Mouse (Mus musculus) erythroid progenitor cell, adult 5-6 weeks (primary cell): Measurements from ENCODE around the gene Rrp1. TPM values are rescaled to one million over a fixed set of nuclear protein-coding genes. Genes with fewer than 3 reads are reported as not detected.

Experiments used
- ATAC-seq: replicated peaks from 2 replicates; pipeline ENCODE4 v1.8.0; 2016; ENCODE audit warnings: moderate number of reproducible peaks, mild to moderate bottlenecking, moderate TSS enrichment, inconsistent platforms; ENCODE audit not compliant: poor library complexity, low FRiP score, severe bottlenecking
- total RNA-seq, 2 experiments: library from RNA; stranded (forward) in 1 of 2; stranded (reverse) in 1 of 2; fragments of 150-400 nt in 1 of 2; fragments of 186-747, 209-891 nt in 1 of 2; gene quantifications; 2 replicates each; pipeline versions ENCODE4 v1.2.3 to v1.2.4; 2015 to 2017; ENCODE audit warnings: low replicate concordance in 2 of 2

The Rrp1 gene
- 23.1 and 56.2 TPM in 2 replicates for total RNA-seq (2015; ENCODE audit: low replicate concordance)
- 61.2 and 63.2 TPM in 2 replicates for total RNA-seq (2017; ENCODE audit: low replicate concordance)

GRCm38 (mm10) chr10:78412319-78413151 is at the start of gene Rrp1:
Gene Rrp1 (minus strand): TSS chr10:78413043.
- ATAC-seq = peak; percentile 97

GRCm38 (mm10) chr10:78461767-78462166 is 48.9 kb upstream of the Rrp1 start:
- ATAC-seq = no peak

DNA sequence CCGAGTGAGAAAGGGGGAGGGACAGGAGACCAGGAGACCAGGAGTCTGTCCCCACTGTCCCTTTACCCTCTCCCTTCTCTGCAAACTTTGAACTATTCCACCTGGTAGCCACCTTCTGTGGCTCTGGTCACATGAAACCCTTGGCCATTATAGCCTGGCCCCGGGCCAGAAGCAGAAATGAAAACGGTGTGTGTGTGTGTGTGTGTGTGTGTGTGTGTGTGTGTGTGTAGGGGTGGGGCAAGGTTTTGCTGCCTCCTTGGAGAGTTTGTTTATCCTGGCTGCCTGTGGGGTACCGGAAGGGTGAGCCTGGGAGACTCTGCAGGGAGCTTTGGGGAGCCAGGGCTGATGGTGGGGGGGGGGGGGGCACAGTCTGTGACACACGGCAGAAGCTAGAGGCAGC is 47.6 kb upstream of the Rrp1 start:
- no peak for ATAC-seq

DNA sequence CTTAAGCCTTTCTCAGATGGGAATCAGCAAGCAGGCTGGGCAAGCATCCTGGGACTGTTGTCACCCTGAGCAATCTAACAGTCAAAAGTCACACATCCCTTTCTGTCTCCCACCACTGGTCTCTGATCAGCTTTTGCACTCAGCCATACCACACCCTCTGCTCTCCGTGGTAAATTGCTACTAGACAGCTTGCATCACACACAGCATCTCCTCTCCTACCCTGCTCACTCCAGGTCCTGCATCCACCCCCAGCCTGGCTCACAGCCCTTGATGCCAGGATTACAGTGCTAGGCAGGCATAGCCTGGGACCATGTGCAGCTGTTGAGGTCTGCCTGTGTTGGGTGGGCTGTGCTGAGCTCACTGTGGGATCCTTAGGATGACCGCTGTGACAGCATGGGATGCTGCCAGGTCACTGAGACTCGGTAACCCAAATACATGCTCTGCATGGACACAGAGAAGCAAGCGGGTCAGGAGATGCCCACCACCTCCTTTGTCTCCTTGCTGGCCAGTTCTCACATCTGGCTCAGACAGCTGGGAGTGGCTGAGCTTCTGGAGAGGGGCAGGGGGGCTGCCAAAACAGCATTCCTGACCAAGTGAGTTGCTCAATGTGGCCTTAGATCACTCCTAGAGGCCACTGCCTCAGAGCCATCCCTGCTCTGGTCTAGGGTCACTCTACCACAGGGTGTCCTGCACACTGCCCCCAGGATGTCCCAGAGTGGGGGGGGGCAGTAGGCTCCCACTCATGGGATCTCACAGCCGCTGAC is 45.7 kb upstream of the Rrp1 start:
- ATAC-seq = 0 out of 2 replicates have a peak, but pooled peaks have one; percentile 23

DNA sequence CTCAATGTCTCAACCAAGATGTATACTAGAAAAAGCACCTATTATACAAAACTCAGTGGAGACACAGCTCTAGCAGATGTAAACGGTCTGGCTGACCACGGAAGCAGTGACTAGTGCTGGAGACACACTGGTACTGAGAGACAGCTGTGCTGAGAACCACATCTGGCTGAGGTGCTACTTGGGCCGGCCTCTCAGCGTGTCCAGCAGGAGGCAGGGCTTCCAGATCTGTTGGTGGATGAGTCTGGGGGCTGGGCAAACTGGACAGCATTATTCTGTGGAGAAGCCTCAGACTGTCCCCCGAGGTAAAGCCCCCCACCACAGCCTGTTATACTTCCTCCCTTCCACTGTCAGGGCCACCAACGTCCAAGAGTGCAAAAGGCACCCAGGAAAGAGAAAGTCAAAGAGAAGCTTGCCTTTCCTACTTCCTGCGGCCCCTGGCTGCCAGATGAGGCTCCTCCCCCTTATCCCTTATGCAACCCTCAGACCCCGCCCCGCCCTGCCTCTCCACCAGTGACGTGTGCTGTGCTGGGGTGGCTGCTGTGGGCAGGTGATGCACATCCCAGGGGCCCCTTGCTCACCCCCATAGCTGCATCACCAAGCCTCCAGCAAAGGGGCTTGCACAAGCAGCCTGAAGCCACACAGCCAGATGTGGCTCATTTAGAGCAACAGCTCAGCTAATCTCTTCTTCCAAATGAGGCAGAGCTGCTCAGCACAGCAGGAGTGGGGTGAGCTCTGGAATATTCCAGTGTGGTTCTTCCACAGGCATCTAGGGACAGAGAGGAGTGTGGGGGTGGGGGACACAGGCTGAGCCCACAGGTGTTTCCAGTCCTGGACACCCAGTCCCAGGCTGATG is 44.9 kb upstream of the Rrp1 start:
- ATAC-seq = no peak; the same call in 1 of the 2 replicates

GRCm38 (mm10) chr10:78456696-78457095 is 43.9 kb upstream of the Rrp1 start:
- ATAC-seq = no peak

GRCm38 (mm10) chr10:78452641-78453040 is 39.8 kb upstream of the Rrp1 start:
- no peak for ATAC-seq

DNA sequence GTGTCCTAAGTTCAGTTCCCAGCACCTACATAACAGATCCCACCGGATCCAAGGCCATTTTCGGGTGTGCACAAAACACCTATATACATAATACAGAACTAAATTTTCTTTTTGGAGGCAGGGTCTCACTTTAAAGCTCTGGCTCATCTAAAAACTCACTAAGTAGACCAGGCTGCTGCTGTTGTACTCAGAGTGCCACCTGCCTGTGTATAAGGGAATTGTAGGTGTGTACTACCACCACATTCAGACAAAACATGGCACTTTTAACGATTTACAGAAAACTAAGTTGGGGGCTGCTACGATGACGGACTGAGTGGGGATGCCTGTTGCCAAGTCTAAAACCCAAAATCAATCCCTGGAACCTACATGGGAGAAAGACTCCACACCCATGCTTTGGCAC is 37.9 kb upstream of the Rrp1 start:
- no peak for ATAC-seq

DNA sequence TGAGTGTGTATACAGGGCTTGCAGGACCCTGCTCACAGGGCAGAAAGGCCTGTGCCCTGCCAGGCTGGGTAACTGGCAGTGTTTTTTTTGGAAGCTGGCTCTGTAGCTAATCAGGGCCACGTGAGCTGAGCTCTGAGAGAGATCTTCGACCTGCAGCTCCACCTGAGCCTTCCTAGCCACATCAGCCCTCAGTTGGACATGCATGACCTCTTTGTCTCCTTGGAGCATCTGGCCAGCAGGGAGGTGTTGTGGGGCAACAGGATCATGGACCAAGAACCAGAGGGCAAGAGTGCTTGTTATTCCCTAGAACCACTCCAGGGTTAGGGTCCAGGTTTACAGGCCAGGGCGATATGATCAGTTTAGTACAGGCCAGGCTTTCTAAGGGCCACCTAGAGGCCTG is 34.6 kb upstream of the Rrp1 start:
- no peak for ATAC-seq

DNA sequence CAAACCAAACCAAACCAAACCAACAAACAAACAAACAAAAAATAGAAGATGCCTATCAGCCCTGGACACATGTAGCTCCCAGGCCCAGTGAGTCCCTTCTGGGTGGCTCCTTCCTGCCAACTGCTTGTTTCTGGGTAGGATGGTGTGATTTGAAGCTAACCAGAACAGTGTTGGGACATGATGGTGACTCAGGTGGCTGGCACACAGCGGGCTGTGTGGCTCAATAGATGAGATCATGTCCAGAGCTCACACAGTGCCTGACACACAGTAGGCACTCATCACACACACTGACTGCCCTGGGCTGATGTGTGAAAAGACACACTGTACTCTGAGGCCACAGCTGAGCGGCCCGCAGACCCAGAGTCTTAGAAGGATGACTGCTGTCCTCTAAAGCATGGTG is 33.4 kb upstream of the Rrp1 start:
- no peak for ATAC-seq

GRCm38 (mm10) chr10:78442292-78442691 is 29.4 kb upstream of the Rrp1 start:
- no peak for ATAC-seq

GRCm38 (mm10) chr10:78441606-78442005 is 28.8 kb upstream of the Rrp1 start:
- no peak for ATAC-seq

GRCm38 (mm10) chr10:78440812-78441211 is 28.0 kb upstream of the Rrp1 start:
- ATAC-seq = no peak

DNA sequence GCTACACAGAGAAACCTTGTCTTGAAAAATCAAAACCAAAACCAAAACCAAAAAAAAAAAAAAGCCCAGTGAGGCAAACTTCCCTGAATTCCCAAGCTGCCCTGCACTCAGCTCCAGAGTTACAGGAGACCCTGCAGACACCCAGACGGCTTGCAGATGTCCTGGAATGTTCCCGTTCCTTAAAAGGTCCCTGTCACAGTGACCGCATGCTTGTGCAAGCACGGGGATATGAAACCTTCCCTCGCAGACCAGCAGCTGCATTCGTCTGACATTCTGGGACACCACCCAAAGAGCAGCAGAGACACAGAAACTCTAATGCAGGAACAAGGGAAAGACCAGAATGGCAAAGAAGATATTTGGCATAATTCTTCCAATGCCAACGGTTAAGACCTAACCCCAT is 27.1 kb upstream of the Rrp1 start:
- ATAC-seq = no peak

GRCm38 (mm10) chr10:78439550-78439949 is 26.7 kb upstream of the Rrp1 start:
- ATAC-seq = no peak

DNA sequence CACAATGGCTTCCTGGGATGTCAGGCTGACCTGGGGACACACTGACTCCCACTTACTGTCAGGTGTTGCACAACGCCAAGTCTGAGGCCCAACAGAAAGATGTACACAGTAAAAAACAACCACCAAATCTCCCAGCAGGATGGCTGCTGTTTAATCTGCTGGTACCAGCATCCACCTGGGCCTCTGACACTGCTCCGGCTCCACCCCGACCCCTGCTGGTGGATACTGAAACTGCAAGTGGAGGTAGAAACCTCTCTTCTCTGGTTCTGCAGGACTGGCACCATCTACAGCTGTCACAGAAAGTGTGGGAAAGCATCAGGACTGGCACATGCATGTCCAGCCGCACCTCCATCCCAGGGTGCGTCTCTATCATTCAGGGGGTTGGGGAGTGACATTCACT is 25.3 kb upstream of the Rrp1 start:
- peak; percentile 60 for ATAC-seq

DNA sequence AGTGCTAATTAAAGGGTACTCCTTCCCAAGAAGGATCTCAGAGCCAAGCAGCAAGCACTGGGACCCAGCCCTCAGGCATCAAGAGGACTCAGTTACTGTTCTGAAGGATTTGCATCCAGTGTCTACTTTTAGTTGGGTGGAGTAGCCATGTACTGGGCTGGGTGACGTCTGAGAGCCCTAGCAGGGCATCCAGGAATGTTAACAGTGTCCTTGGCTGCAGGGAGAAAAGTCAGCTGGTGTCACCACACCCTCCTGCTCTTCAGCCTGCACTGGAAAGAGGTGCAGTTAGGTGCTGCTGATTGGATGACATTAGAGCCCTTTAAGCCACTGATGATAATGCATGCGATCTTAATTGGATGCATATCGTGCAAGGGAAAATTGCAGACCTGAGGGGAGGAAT is 20.0 kb upstream of the Rrp1 start:
- ATAC-seq = no peak

DNA sequence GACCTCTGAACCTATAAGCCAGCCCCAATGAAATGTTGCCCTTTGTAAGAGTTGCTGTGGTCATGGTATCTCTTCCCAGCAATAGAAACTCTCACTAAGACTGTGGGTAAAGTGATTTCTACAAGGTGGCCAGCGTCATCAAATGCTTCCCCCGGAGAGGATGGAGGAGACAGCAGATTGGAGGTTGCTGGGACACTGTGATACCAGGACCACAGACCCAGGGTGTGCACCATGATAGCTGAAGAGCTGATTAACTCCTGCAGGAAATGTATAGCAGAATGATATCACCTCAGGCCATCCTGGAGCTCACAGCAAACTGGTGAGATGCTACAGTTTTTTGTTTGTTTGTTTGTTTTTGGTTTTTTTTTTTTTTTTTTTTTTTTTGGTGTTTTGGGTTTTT is 16.9 kb upstream of the Rrp1 start:
- no peak for ATAC-seq

DNA sequence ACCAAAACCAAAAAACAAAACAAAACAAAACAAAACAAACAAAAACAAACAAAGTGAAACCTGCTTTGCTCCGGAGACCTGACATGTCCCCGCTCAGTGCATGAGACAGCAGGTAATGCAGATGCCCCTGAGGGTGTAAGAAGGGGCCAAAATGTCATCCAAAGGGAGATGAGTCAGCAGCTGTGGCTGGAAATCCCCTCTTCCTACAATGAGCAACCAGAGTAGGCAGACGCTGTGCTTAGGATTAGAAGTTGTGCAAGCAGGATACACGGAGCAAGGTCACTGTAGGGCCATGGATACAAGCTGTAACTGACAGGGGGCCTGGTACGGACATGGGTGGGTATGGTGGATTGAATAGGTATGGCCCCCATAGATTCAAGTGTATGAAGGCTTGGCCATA is 16.3 kb upstream of the Rrp1 start:
- no peak for ATAC-seq

DNA sequence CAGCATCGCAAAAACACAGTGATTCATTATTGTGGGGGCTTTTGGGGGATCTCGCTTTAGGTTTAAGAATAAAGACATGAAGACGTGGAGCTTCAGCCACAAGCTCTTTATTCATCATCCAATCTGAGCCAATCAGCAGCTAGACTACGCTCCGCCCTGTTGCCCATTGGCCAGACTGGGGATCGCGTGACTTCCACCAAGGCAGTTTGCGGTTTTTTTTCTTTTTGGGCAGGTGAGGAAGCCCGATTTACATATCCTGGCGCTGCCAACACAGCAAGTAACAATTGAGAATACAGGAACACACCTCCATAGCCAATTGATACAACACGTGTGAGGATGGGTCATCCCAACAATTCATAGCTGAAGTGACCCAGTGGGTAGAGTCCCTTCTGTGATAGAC is 15.2 kb upstream of the Rrp1 start:
- no peak for ATAC-seq
